Mouse (Mus musculus) adrenal gland, postnatal 0 days (tissue): ENCODE measurements around the gene Klk1b21. TPM values are rescaled to one million over a fixed set of nuclear protein-coding genes. Genes with fewer than 3 reads are reported as not detected.

ENCODE experiments used
- polyA plus RNA-seq: library from polyadenylated mRNA; unstranded; fragments of >200 nt; fragmentation: Nextera tagmentation; extraction: Ambion mirVana; gene quantifications from 2 replicates; pipeline ENCODE4 v1.2.1, GENCODE M21; 2015

Klk1b21 gene
- not detected in 2 replicates for polyA plus RNA-seq

GRCm38 (mm10) chr7:44102028-44102427, at the start of gene Klk1b21:
TSS of gene Klk1b21 (plus strand) at chr7:44102328.

GRCm38 (mm10) chr7:44112373-44112772, 10.2 kb downstream of the Klk1b21 start, which contains the start of gene Klk1b22:
TSS of gene Klk1b22 (plus strand) at chr7:44112673.

GRCm38 (mm10) chr7:44136467-44136866, 34.3 kb downstream of the Klk1b21 start, which contains the start of gene Klk1b16:
TSS of gene Klk1b16 (plus strand) at chr7:44136767.

Other genes starting within 250 kb of the Klk1b21 start
- gene Klk4, start 221.2 kb upstream of the Klk1b21 start, polyA plus RNA-seq, result not detected in 2 replicates
- gene Klk15, start 168.6 kb upstream of the Klk1b21 start, polyA plus RNA-seq, result not detected in 2 replicates
- not detected in 2 replicates for gene Klk1b8, start 151.7 kb upstream of the Klk1b21 start, polyA plus RNA-seq
- gene Klk1b1, start 135.6 kb upstream of the Klk1b21 start, polyA plus RNA-seq, result not detected in 2 replicates
- gene Klk1b9, start 126.3 kb upstream of the Klk1b21 start, polyA plus RNA-seq, result not detected in 2 replicates
- gene Klk1b11, start 106.5 kb upstream of the Klk1b21 start, polyA plus RNA-seq, result not detected in 2 replicates
- not detected in 2 replicates for gene Klk1b26, start 90.2 kb upstream of the Klk1b21 start, polyA plus RNA-seq
- gene Klk1b27, start 50.0 kb upstream of the Klk1b21 start, polyA plus RNA-seq, result not detected in 2 replicates
- not detected in 2 replicates for gene Klk1b22, start 10.3 kb downstream of the Klk1b21 start, polyA plus RNA-seq
- not detected in 2 replicates for gene Klk1b16, start 34.4 kb downstream of the Klk1b21 start, polyA plus RNA-seq
- not detected in 2 replicates for gene Klk1b24, start 85.9 kb downstream of the Klk1b21 start, polyA plus RNA-seq
- gene Klk1b3, start 95.9 kb downstream of the Klk1b21 start, polyA plus RNA-seq, result not detected in 2 replicates
- not detected in 2 replicates for gene Klk1b4, start 105.1 kb downstream of the Klk1b21 start, polyA plus RNA-seq
- gene Klk1b5, start 113.6 kb downstream of the Klk1b21 start, polyA plus RNA-seq, result not detected in 2 replicates
- gene Klk1, start 123.0 kb downstream of the Klk1b21 start, polyA plus RNA-seq, result 0.37 and 1.4 TPM in 2 replicates
- gene Gm36864, start 133.8 kb downstream of the Klk1b21 start, polyA plus RNA-seq, result 0.17 TPM in 1 of 2 replicates, not detected in the other
- 0.58 and 2.0 TPM in 2 replicates for gene 1700028J19Rik, start 144.4 kb downstream of the Klk1b21 start, polyA plus RNA-seq
- gene 2410002F23Rik, start 144.4 kb downstream of the Klk1b21 start, polyA plus RNA-seq, result 76.2 and 139 TPM in 2 replicates
- not detected in 2 replicates for gene Acp4, start 155.1 kb downstream of the Klk1b21 start, polyA plus RNA-seq
- gene Gm15517, start 159.1 kb downstream of the Klk1b21 start, polyA plus RNA-seq, result not detected in 2 replicates
- 9.6 and 11.3 TPM in 2 replicates for gene Clec11a, start 204.6 kb downstream of the Klk1b21 start, polyA plus RNA-seq
- gene Shank1, start 207.9 kb downstream of the Klk1b21 start, polyA plus RNA-seq, result 2.0 and 2.9 TPM in 2 replicates